Mouse (Mus musculus) G1E (cell line): ENCODE data around the gene Myrf.

Experiments used
- CTCF ChIP-seq: IDR thresholded peaks from 2 replicates; pipeline ENCODE4 v1.5.1; 2012; ENCODE audit warnings: low read depth, low read length, inconsistent platforms, mixed read lengths
- GATA1 ChIP-seq: IDR thresholded peaks from 2 replicates; pipeline ENCODE4 v1.6.1; 2012; ENCODE audit warnings: borderline replicate concordance, low read length, inconsistent platforms, mixed read lengths
- GATA2 ChIP-seq: IDR thresholded peaks from 2 replicates; pipeline ENCODE4 v1.6.1; 2012; ENCODE audit warnings: low read depth, low read length, inconsistent platforms, borderline replicate concordance
- TAL1 ChIP-seq: conservative IDR thresholded peaks from 2 replicates; pipeline ENCODE4 v1.6.1; 2012; ENCODE audit warnings: low read depth, low read length, inconsistent platforms, mixed read lengths

- no peak for TF ChIP-seq CTCF
- no peak for TF ChIP-seq TAL1
- no peak for TF ChIP-seq GATA1
- TF ChIP-seq GATA2 = no peak
Observed at GRCm38 (mm10) chr19:10176941-10177372, 63.6 kb downstream of the Myrf start.
